Mouse (Mus musculus): ENCODE results near the gene Plpp7.

- TF ChIP-seq CTCF (IDR thresholded peaks at IDR 0.05; ENCODE audit: insufficient read depth, low read depth, low read length) (no peak), POLR2A (IDR thresholded peaks at IDR 0.05; ENCODE audit: insufficient read depth, low read depth, low read length) (no peak)
Measured at GRCm38 (mm10) chr2:32085231-32085630, 10.1 kb upstream of the Plpp7 start.
